Mouse (Mus musculus) cerebellum, adult 2 months (tissue): ENCODE measurements around the gene Cd244a. TPM values are rescaled to one million over a fixed set of nuclear protein-coding genes. Genes with fewer than 3 reads are reported as not detected.

Experiments used
- DNase-seq, 2 experiments: peaks; one replicate each; pipeline ENCODE4 v3.0.0; 2021
- H3K27ac ChIP-seq: fragments of 200-500 bp; 2 replicates; pipeline ENCODE4 v1.5.1; 2012; ENCODE audit warnings: low read length, control low read depth, inconsistent platforms; ENCODE audit not compliant: insufficient read depth
- H3K27me3 ChIP-seq: fragments of 200-500 bp; 2 replicates; pipeline ENCODE4 v1.6.1; 2012; ENCODE audit warnings: inconsistent platforms, mild to moderate bottlenecking, low read length, moderate library complexity; ENCODE audit not compliant: control insufficient read depth, insufficient read depth
- H3K4me1 ChIP-seq: fragments of 200-500 bp; 2 replicates; pipeline ENCODE4 v1.6.1; 2011; ENCODE audit warnings: low read length; ENCODE audit not compliant: control insufficient read depth, insufficient read depth
- H3K4me3 ChIP-seq: fragments of 200-500 bp; replicated peaks from 2 replicates; pipeline ENCODE3; 2011; ENCODE audit warnings: mild to moderate bottlenecking, low read depth, low read length, control low read depth; ENCODE audit not compliant: insufficient read depth
- CTCF ChIP-seq: fragments of 200-500 bp; IDR thresholded peaks from 2 replicates; pipeline ENCODE4 v1.5.1; 2011; ENCODE audit warnings: low read depth, mild to moderate bottlenecking, control low read depth, low read length, moderate library complexity, borderline replicate concordance; ENCODE audit not compliant: insufficient read depth
- POLR2A ChIP-seq: fragments of 200-500 bp; IDR thresholded peaks from 2 replicates; pipeline ENCODE4 v1.6.1; 2011; ENCODE audit warnings: low read length, control low read depth, borderline replicate concordance; ENCODE audit not compliant: insufficient read depth
- WGBS: fragments of 180-500 bp; shearing (Covaris S2); methylation state at CpG from one replicate; pipeline ENCODE4 v1.1.7; 2018; 5-methylcytosine and 5-hydroxymethylcytosine counted together
- polyA plus RNA-seq: library from polyadenylated mRNA; depleted of rRNA; stranded (reverse); fragments of >200 nt; gene quantifications from 2 replicates; pipeline ENCODE4 v1.2.3, GENCODE M21; 2012; rRNA removed

The Cd244a gene
- 0.05 TPM in 1 of 2 replicates, not detected in the other for polyA plus RNA-seq

DNA sequence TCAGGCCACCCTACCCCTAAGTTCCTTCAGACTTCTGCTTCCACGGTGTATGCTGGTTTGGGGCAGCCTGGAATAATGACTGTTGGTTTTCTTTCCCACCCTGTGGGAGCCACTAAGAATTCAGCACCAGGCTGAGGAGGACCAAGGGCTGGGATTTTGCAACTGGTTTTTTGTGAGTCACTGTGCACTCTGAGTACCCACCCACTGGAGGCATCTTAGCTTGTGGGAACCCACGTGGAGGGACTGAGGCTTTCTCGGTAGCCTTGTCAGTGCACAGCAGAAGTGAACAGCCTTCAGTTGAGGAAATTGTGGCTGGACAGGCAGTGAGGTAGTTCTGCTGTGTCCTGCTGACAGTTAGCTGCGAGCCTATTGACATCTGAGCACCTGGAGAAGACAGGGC is at the start of gene Cd244a:
Cd244a (plus strand) TSS at position 296 of the 400 bp plus-strand sequence.
- no peak for DNase-seq
- 79% methylated on average over 4 of the region's 4 CpGs for WGBS
- Histone ChIP-seq H3K4me1 (no peaks in the 10 kb centered on the region), H3K4me3 (no peak within 1 kb of the TSS), H3K27ac (no peak within 1 kb of the TSS), H3K27me3 (no peaks in the 10 kb centered on the region)
- TF ChIP-seq CTCF, result no peak
- TF ChIP-seq POLR2A, result no peak

DNA sequence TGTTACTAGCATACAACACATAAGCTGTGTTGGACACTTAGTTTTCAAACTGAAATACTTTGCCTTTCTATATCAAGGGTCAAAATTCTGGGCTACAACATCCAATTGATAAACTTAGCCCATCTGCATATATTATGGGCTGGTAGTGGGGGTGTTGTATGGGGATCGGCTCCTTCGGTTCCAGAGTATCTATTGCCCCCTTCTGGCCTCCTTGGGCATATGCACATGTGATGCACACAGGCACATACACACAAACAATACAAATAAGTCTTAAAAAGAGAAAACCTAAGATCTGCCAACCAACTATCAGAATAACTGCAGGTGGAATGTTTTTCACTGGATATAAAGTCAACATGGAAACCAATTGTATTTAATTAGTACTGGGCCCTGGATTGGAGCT is 45.8 kb upstream of the Cd244a start:
- TF ChIP-seq POLR2A (no peak), CTCF (no peak)
- DNase-seq, result no peak
- Histone ChIP-seq H3K4me3 (no peak overlapping the region), H3K27ac (no peak overlapping the region), H3K27me3 (no peaks in the 10 kb centered on the region; the same call in 1 of the 2 replicates), H3K4me1 (no peaks in the 10 kb centered on the region)
- 90% methylated on average over 2 of the region's 2 CpGs for WGBS

DNA sequence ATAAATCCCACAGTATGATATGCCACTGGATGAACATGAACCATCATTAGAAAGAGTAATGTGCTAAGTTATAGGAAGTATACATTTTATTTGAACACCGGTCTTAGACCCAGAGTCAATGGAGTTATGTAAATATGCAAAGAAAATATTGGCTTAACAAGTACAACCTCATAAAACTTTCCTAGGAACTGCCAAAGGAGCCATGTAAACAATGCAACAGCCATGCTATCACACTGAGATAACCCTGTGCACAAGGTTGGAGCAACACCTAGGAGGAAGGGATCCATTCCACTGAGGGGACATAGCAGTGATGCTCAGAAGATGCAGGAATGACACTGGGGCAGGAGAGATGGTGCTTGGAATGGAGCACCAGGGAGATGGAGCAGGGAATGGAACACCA is 45.2 kb upstream of the Cd244a start:
- 100% methylated on average over 1 of the region's 1 CpGs for WGBS
- Histone ChIP-seq H3K27me3 (no peaks in the 10 kb centered on the region; the same call in 1 of the 2 replicates), H3K4me1 (no peaks in the 10 kb centered on the region), H3K4me3 (no peak overlapping the region), H3K27ac (no peak overlapping the region)
- DNase-seq, result no peak
- TF ChIP-seq CTCF (no peak), POLR2A (no peak)

DNA sequence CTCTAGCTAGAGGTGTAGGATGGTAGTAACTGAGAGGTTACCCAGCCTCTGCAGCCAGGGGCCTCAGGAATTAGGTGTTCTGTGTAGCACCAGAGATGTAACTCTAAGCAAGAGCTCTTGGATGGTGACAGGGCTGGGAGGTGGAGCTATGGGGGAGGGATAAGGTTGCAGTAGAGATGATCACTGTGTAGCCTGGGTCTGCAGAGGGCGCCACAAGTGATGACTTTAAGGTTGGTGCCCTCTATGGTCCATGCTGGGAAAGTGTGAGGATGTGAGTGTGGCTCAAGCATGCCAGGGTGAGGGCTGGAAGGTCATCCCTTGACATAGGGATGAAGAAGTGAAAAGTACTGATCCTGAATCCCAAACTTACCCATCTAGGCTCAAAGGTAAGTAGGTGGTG is 44.0 kb upstream of the Cd244a start:
- TF ChIP-seq POLR2A, result no peak
- TF ChIP-seq CTCF, result no peak
- Histone ChIP-seq H3K4me3 (no peak overlapping the region), H3K4me1 (no peaks in the 10 kb centered on the region), H3K27me3 (no peaks in the 10 kb centered on the region; the same call in 1 of the 2 replicates), H3K27ac (no peak overlapping the region)
- DNase-seq, result no peak
- WGBS, result 50% methylated on average over 1 of the region's 1 CpGs

DNA sequence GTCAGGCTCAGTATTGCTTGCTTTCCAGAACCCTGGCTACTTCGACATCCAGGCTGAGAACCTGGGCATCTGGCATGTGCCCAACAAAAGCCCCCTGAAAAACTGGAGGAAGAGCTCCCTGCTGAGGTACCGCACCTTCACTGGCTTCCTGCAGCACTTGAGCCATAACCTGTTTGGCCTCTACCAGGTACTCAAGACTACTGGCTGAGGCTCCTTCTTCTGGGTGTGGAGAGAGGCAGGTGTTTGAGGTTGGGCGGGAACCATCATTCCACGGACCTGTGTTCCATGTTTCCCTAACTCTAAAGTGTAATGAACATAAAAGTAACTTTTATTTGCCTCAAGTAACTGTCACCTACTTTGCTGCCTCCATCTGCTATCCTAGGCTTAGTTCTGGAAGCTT is 43.4 kb upstream of the Cd244a start:
- no peaks in the 10 kb centered on the region for H3K4me1 ChIP-seq
- no peak for DNase-seq
- H3K27ac ChIP-seq, result no peak overlapping the region
- 83% methylated on average over 4 of the region's 4 CpGs for WGBS
- TF ChIP-seq POLR2A (no peak), CTCF (no peak)
- H3K27me3 ChIP-seq, result no peaks in the 10 kb centered on the region; the same call in 1 of the 2 replicates
- no peak overlapping the region for H3K4me3 ChIP-seq

DNA sequence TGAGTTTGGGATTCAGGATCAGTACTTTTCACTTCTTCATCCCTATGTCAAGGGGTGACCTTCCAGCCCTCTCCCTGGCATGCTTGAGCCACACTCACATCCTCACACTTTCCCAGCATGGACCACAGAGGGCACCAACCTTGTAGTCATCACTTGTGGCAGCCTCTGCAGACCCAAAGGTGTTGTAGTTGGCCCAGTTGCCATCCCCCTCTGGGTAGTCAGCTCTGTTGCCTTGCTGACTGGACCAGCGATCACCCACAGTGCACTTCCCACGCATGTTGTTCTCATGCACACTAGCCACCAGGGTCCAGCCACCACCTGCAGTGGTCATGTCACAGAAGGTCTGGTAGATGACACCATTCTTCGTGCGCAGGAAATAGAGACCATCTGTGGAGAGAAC is 27.6 kb upstream of the Cd244a start:
- Histone ChIP-seq H3K27me3 (no peaks in the 10 kb centered on the region), H3K4me1 (no peaks in the 10 kb centered on the region), H3K27ac (no peak overlapping the region), H3K4me3 (no peak overlapping the region)
- TF ChIP-seq CTCF, result no peak
- no peak for TF ChIP-seq POLR2A
- DNase-seq, result no peak
- WGBS, result 87% methylated on average over 4 of the region's 4 CpGs

DNA sequence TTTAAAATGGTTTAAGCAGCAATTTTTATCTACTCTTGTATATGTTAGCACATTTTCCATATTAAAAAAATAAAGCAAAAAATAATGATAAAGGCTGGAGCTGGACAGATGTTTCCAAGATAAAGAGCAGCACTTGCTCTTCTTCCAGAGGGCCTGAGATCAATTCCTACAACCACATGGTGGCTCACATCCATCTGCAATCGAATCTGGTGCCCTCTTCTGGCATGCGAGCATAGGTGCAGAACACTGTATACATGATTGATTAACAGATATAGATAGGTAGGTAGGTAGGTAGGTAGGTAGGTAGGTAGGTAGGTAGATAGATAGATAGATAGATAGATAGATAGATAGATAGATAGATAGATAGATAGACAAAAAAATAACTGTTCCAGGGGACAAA is 26.2 kb upstream of the Cd244a start:
- 68% methylated on average over 2 of the region's 2 CpGs for WGBS
- no peak for DNase-seq
- TF ChIP-seq POLR2A (no peak), CTCF (no peak)
- no peaks in the 10 kb centered on the region for H3K27me3 ChIP-seq
- H3K27ac ChIP-seq, result no peak overlapping the region
- H3K4me3 ChIP-seq, result no peak overlapping the region
- no peaks in the 10 kb centered on the region for H3K4me1 ChIP-seq

DNA sequence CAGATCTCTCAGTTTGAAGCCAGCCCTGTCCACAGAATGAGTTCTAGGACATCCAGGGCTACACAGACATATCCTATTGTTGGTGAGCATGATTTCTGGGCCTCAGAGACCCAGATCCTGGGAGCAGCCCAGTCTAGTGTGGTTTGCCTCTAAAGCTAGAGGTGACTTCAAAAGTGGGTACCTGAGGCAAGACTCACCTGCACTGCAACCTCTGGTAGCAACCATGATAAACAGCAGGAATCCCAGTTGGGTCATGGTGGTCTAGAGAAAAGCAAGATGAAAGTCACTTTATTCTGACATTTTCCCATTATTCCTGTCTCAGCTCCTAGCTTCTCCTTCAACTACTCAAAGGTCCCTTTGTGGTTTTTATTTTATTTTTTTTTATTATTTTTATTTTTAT is 24.4 kb upstream of the Cd244a start:
- no peak for DNase-seq
- TF ChIP-seq CTCF, result no peak
- no peak for TF ChIP-seq POLR2A
- Histone ChIP-seq H3K27me3 (no peaks in the 10 kb centered on the region), H3K4me3 (no peak overlapping the region), H3K27ac (no peak overlapping the region), H3K4me1 (no peaks in the 10 kb centered on the region)
